Mouse (Mus musculus) embryo, embryonic 10.5 days (tissue): Measurements from ENCODE around the gene Flnb.

Experiments
- DNase-seq: peaks from one replicate; pipeline ENCODE4 v3.0.0-alpha.2; 2015; ENCODE audit warnings: low spot score

Flnb gene

DNA sequence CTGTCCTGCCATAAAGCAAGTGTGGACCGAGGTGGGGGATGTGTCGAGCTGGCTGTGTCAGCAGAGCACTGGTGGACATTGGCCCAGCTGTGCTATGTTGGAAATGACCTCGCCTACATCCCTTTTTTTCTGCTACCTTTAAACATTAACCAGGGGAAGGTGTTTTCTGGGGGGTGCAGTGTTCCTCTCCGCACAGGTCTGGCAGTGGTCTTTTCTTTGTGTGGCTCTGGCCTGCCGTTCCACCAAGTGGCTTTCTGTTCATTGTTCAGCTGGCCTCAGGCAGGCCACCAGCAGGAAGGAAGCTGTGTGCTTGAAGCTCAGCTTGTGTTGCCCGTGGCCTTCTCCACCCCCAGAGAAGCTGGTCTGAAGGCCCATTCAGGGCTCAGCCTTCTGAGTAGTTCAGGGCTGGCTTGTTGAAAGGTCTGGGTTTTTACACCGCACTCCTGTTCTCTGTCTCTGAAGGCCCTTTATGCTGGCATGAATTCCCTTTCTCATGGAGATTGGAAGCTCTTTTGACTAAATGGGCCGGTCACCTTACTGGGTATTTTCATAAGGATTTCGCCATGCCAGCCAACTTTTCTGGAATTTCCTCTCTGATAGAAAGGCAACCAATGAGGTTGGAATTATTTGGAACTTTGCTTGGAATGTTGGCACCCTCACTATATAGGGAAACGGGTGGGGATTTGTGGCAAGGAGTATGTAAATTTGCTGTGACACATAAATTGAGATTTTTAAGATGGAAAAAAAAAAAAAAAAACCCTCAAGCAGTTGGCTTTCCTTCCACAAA, 8.6 kb downstream of the Flnb start:
- DNase-seq, result peak; percentile 42

DNA sequence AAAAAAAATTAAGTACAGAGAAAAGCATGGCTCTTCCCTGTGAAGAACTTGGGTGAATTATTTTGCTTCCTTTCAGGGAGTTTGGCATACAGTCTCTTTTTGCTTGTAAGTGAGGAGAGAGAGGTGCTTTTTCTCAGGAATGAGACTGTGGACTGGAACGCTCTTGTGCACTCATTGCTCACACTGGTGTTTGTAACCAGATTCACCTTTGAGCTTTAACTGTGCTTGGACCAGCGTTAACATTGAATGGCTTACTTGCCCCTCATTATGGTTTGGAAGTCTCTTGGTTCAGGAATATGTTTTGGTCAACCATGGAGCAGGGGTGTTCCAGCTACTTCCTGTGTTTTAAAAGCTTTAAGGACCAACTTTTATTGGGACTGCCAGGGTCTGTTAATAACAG, 11.4 kb downstream of the Flnb start:
- DNase-seq, result no peak

DNA sequence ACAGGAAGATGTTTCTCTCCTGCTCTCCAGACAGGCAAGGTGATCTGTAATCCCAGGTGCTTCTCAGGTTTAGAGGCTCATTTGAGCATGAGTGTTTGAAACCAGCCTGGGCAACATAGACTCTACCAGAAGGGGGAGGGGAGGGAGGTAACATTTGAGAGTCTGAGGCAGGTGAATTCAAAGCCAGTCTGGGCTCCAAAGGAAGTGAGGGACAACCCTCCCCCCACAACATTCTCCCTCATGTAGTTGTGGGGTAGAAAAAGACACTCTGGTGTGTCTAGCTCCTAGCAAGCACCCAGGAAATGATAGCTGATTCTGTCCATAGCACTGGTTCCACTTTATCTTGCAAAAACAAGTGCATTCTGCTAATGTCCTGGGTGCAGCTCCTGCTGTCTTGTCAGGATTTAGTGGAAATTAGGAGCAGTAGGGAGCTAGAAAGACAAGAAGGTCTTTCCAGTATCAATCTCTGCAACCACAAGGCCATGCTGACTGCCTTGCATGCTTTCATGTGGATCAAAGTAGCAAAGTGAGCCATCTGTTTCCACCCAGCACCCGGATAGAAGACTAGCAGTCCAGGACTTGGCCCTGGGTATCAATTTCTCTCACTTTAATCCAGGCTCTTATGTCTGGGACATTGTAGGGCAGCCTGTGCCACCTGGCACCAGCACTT, 14.1 kb downstream of the Flnb start:
- no peak for DNase-seq

DNA sequence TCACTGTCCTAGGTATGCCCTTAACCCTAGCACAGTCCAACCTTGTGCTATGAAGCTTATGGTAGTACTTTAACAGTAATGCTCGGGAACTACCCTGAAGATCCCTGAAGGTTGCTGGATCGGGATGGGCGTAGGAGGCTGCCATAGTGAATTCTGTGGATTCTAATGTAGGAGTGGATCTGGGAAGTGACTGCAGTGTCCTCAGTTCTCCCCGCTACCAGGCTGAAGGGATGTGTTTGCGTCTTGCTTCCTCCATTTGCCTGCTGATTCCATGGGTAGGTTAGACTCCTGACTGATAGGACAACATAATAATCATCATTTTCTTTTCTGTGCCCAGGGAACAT, 14.7 kb downstream of the Flnb start:
- DNase-seq, result no peak

DNA sequence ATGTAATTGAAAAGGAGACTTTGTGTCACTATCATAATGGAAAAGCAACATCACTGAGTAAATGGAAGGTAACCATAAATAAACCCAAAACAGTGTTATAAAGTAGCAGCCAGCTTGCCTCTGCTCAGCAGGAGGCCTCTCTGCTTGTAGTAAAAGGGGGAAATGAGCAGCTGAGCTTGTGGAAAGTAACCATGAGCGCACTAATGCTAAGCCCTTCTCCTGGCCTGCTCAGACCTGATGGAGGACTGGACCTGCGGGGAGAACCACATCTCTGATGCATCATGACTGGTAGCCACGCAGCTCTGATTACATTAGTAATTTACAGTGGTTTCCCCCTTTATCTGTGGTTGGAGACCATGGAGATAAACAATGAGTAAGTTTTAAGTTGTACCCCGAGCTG, 15.7 kb downstream of the Flnb start:
- no peak for DNase-seq

DNA sequence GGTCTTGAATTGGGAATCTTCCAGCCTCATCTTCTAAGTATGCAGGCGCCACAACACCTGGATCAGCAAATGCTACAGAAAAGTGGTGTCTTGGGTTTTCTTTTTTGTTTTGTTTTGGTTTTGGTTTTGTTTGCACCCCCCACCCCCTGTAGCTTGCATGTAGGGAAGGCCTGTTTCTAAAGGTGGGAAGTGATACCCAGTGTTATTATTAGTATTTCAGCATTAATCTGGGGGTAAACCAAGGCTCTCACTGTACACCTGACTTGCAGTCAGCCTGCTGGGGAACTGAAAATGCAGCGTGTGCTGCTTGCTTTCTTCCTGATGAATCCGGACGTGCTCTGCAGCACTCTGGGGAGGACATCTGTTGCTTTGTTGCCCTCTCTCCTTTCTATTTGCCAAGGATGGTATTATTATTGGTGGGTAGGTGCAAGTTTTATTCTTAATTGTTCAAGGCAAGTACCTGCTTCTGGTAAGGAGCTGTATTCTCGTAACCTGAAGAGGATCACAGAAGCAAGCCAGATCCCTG, 20.9 kb downstream of the Flnb start:
- no peak for DNase-seq

DNA sequence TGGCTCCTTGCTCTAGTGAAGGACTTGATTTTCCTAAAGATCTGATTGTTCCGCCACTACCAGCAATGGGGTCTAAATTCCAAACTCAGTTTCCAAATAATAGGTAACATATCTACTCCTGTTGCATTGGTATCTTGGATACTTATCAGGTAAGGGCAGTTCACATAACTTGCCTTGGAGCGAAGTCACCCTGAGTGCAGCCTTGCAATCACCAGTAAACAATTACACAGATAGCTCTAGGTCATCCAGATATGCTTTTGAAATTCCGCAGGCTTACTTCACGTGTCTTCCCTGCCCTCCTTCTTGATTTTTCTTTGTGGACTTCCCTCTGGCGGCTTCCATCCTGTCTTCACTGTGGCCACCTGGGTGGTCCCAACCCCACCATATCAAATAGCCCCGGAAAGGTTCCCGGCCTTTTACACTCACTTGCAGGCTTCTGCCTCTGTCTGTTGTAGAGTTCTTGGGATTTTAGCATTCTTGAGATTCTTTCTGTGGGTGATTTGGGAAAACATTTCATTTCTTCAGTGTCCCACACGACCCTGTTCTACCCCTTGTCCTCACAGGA, 22.3 kb downstream of the Flnb start:
- DNase-seq, result no peak

DNA sequence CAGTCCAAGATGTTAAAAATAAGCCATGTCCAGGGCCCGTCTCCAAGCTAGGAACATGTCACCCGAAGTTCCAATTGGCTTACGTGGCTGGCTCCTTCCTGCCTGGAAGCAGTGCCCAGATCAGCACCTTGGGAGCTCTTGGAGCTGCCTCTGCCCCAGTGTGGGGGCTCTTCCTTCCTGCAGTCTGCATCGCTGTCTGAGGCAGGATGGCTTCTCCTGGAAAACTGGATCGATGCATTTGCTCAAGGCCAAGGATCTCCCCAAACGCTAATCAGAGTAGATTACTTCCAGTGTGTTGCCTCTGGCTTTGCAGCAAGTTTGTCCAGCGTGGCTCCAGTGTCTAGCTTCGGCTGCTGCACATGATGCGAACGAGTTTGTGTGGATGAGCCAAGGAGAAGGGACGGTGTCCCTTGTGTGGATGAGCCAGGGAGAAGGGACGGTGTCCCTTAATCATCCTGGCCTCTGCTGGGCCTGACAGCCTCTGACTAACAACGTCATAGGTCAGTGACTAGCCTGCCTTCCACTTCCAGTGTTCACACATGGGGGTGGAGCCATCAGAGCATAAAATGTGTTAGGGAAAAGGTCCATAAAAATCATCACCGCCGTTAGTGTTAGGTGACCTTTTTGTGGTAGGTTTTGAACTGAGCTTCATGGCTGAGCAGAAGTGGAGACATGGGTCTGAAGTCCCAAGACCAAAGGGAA, 25.0 kb downstream of the Flnb start:
- DNase-seq, result no peak

DNA sequence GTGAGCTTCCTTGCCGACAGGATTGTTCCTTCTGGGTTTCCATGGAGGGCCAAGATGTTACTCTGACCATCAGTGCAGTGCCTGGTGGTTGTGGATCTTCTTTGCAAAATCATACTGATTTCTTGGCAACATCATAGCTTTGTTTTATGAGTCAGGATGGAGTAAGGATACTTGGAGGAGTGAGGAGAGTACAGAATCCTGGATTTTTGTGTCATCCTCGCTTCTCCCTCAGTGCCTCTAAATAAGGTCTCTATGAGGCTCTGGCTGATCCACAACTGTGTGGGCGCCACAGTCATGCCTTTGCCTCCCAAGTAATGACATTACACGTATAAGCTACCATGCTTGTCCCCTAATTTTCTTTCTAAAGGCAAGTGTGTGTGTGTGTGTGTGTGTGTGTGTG, 28.9 kb downstream of the Flnb start:
- DNase-seq, result no peak

DNA sequence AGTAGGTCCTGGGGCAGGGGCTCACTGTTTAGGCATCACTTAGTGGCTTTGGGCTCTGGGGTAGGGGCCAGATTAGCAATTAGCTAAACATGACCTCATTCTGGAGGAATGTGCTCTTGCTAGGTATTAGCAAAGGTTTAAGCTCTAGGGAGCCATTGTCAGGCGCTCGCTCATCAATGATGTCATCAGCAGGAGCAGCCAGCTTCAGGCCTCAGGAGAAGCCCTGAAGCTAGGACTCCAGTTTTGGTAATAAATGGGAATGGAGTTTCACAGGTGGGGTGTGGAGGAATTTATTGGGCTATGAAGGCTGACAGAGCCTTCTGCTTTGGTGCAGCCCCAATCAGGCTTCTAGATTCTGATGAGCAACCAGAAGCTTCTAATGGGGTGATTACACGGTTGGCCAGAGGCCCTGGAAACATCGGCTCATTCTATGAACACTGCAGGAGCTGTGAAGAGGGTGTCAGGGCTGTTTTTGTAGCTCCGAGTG, 30.0 kb downstream of the Flnb start:
- DNase-seq, result peak; percentile 73

DNA sequence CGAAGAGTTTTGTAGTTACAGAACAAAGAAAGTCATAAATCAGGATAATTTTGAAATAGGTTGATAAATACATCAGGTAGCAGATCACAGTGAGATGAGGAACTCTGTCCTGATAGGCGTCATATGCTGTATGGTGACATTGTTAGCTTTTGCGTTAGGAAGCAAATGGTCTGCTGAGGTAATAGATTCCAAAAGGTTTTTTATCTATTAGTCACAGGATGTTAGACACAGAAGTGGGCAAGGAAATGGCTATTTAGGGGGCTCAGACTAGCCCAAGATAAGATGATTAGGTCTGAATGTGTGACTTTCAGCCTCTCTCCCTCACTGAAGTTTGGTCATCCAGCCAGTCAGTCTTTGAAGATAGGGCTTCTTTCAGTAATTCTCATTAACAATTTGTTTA, 33.2 kb downstream of the Flnb start:
- no peak for DNase-seq

DNA sequence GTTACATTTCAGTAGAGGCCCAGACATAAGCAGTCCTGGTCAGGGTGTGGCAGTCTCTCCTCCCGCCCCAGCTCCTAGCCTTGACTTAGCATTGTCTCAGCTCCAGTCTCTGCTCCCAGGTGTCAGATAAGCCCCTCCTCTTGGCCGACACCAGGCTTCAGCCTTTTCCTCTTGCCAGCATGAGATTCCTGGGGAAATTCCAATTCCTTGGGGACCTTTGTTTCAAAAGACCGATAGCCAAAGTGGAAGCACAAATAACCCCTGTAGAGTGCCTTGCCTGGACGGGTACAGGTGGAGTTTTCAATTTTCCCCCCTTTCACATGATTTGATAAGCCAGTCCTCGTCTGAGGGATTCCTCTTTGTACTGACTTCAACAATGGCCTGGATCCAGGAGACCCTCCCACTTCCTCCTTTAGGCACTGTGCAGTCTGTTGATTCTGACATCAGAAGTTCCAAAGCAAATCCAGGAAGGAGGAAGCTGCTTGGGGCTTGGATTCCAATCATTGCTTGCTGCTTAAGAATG, 33.8 kb downstream of the Flnb start:
- peak; percentile 45 for DNase-seq

DNA sequence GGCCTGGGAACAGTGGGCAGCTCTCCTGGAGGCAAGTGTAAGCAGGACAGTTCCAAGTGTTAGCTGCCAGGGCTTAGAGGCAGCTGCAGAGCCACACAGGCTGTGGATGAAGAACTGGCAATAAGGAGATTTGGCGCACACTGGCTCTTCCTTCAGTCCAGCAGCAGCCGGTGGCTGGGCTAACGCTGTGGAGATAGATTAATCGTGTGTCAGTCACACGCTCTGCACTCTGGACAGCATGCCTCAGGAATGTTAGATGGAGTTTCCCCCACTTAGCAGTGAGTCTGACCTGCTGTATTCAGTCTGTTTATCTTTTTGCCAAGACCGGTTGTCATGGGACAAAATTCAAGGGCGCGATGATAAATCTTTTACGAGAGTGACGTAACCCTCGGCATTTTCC, 35.9 kb downstream of the Flnb start:
- peak; percentile 63 for DNase-seq

DNA sequence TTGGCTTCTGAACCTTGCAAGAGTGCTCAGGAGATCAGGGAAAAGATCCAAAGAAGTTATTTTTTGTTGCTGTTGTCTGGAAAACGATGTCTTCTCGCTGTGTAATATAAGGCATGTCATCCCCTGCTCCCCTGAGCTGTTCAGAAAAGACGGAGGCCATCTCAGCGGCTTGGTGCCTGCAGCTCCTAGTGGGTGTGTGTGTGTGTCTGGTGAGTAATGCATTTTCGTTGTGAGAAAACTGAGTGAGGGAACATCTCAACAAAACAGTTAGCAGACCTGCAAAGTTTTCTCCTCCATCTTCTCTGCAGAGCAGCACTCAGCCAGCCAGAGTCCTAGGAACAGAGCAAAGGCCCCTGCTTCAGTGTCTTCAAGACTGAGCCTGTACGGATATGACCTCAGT, 36.6 kb downstream of the Flnb start:
- no peak for DNase-seq

DNA sequence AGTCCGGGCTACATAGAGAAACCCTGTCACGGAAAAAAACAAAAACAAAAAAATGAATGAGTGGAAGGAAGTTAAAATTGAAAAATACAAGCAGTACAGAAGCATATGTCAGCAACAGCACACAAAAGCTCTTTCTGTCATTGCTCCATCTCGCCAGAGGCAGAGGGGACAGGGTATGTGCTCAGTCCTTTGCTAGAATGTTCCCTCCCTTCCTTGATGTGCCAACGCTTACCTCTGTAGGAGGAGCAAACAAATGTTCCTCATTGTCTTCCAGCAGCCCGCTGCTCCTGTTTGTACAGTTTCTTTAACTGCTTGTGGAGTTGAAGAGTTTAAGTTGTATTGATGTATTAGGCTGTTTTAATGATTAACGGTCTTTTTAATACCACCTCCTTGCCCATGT, 37.3 kb downstream of the Flnb start:
- no peak for DNase-seq

DNA sequence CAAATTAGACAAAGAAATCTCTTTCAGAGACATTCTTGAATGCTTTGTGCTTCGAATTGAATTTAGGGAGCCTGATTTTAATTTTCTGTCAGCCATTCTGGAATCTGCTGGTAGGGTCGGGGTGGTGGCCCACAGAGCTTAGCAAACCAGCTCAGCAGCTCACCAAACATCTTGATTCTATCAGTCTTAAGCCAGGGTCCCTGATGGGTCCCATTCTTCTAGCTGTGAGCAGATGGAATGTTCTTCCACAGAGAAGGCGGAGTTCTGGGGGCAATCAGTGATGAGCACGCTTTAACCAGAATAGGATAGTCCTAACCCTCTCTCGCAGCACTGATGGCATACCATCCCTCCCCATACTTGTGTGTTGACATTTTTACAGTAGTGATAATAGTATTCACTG, 37.7 kb downstream of the Flnb start:
- DNase-seq, result no peak

DNA sequence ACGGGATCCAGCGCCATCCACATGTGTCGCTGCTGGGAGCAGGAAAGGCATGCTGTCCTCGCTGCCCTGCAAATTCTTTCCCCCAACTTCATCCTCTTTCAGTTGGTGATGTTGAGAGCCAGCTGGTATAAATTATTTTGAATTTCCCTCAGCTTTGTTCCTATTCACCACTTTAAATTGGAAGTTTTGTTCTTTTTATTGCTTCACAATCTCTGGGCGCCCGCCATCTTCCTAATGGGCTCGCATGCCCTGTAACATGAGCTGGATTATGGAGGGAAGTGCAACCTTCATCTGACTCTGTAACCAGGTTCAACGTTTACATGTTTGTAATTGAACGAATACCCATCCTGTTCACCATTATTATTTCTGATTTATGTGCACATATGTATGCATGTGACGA, 38.6 kb downstream of the Flnb start:
- DNase-seq, result no peak

DNA sequence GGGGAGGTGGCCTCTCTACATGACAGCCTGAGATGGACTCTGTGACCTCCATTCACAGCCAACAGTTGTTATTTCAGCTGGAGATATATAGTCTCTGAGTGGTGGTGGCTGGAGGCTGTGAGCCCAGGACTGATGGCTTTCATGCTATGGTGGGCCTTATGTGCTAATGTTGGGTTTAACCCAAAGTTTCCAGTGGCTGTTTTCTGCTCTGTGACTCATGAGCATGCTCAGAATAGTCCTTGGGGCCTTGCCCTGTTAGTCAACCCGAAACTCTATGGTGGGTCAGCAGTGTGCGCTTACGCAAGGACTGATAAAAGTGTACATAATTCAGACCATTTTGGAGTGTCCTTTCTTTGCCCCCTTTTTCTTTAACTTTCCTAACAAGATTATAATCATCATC, 40.1 kb downstream of the Flnb start:
- DNase-seq, result no peak

DNA sequence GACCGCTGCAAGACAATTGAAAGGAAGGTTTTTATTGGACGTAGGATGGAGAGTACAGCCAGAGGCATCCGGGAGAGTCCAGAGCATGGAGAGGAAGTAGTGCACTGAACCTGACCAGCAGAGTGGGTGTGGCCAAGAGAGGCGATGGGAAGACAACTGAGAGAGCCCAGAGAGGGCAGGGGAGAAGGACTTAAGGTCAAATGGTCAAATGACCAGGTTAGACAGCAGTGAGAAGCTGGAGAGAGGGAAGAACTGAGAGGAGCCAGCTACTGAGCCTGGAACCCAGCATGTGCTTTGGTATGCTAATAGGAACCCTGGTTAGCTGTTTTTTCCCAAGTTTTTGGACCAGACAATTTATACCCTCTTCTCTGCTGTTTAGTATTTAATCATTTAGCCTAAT, 40.7 kb downstream of the Flnb start:
- no peak for DNase-seq

DNA sequence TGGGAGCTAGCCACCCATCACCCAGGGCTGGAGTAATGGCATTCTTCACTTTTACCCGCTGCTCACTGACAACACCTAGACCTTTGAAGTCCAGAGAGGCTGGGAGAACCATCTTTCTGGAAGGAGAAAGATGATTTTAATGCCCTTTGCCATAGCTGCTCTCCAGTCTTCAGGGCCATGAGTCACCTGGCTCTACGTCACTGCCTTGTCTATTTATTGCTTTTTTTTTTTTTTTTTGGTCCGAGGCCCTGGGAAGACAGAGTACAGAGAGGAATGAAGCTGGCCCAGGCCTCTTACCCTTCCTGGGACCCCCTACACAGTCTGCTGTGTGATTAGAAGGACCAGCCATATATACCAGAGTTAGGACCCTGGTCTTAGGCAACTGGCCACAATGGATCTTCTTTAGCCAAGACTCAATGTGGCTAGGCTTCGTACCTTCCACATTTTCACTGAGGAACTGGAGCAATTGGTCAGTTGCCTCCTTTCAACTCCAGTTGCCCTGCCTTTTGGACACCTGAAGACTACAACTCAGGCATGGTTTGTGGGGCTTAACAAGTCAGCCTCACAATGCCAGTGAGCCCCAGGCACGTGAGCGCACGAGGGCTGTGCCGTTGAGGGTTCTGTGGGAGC, 42.9 kb downstream of the Flnb start:
- DNase-seq, result no peak

DNA sequence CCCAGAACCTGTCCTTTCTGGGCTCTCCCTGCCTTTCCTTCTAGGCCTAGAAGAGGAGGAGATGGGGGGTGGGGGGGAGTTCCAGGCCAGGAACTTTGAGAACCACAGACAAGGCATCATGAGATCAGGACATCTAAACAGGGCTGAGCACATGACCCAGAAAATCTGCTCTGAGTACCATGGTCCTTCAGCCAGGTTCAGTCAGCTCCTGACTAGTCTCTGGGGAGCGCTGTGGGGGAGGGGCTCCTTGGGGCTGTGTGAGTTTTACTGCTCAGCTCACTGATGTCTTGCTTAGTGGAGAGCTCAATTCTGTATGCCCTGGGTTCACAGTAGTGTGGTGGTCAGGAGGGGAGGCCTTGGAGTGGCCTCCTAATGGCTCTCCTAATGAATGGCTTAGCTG, 43.5 kb downstream of the Flnb start:
- DNase-seq, result no peak

DNA sequence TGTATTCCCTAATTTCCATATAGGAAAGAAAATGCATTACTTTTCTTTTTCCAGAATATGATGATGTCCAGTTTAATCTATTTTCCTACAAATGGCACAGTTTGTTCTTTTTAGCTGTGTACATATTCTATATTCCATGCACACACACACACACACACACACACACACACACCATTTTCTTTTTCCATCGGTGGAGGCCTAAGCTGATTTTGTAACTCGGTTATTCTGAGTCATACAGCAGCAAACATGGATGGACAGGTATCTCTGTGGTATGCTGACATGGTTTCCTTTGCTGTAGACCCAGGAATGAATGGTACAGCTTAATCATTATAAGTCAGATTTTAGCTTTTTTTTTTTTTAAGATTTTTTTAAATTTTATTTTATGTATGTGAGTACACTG, 44.5 kb downstream of the Flnb start:
- no peak for DNase-seq
